Mouse (Mus musculus): ENCODE data around the gene Hoxb4. TPM values are rescaled to one million over a fixed set of nuclear protein-coding genes. Genes with fewer than 3 reads are reported as not detected.

The Hoxb4 gene
- polyA plus RNA-seq, 1 experiment from 2014 or later: 4.1 TPM

GRCm38 (mm10) chr11:96332105-96332504, 14.0 kb downstream of the Hoxb4 start:
- Histone ChIP-seq H3K9ac (replicated peaks; ENCODE audit: low read length) (peak overlapping the region; percentile 73), H3K4me1 (ENCODE audit: insufficient read depth, low read length) (peaks cover 99% of the 10 kb centered on the region), H3K36me3 (ENCODE audit: insufficient read depth, low read length) (0 out of 2 replicates have a peak, but pooled peaks cover 5% of the 10 kb centered on the region), H3K4me2 (replicated peaks; ENCODE audit: low read depth, low read length) (peak overlapping the region; percentile 59), H3K27ac (ENCODE audit: low read length) (peak overlapping the region; percentile 99), H3K4me3 (ENCODE audit: low read length) (peak overlapping the region; percentile 50), H3K9me3 (ENCODE audit: low read length) (no peaks in the 10 kb centered on the region), H3K27me3 (ENCODE audit: insufficient read depth, low read length) (no peaks in the 10 kb centered on the region)
- peak; percentile 9; the same call in 1 of the 2 replicates for ATAC-seq (ENCODE audit: low FRiP score, low TSS enrichment)
- 6% methylated on average over 8 of the region's 8 CpGs for WGBS

DNA sequence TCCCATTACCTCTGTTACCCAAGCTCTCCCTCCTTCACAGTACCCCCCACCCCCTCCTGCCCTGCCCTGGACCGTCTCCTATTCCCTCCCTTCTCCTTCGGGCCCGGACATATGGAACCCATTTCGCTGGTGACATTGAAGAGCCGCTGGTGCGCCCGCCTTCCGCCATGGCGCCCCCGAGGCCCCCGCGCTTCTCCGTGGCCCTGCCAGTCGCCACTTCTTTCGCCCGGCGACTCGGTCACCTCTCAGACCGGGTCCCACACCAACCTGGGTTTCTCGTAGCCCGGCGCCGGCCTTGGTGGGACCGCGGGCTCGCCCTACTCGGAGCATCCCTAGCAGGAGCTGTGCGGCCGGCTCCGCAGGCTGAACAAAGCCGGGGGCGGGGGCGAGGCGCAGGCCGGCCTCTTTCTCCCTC, 14.6 kb downstream of the Hoxb4 start:
- 4% methylated on average over 35 of the region's 35 CpGs for WGBS
- H3K27me3 ChIP-seq (ENCODE audit: insufficient read depth, low read length): no peaks in the 10 kb centered on the region
- H3K9ac ChIP-seq (replicated peaks; ENCODE audit: low read length): peak overlapping the region; percentile 73
- 0 out of 2 replicates have a peak, but pooled peaks cover 5% of the 10 kb centered on the region for H3K36me3 ChIP-seq (ENCODE audit: insufficient read depth, low read length)
- peak overlapping the region; percentile 59 for H3K4me2 ChIP-seq (replicated peaks; ENCODE audit: low read depth, low read length)
- H3K27ac ChIP-seq (ENCODE audit: low read length): peak overlapping the region; percentile 99
- H3K4me1 ChIP-seq (ENCODE audit: insufficient read depth, low read length): peaks cover 99% of the 10 kb centered on the region
- no peaks in the 10 kb centered on the region for H3K9me3 ChIP-seq (ENCODE audit: low read length)
- ATAC-seq (ENCODE audit: low FRiP score, low TSS enrichment): peak; percentile 58
- H3K4me3 ChIP-seq (ENCODE audit: low read length): peak overlapping the region; percentile 50

DNA sequence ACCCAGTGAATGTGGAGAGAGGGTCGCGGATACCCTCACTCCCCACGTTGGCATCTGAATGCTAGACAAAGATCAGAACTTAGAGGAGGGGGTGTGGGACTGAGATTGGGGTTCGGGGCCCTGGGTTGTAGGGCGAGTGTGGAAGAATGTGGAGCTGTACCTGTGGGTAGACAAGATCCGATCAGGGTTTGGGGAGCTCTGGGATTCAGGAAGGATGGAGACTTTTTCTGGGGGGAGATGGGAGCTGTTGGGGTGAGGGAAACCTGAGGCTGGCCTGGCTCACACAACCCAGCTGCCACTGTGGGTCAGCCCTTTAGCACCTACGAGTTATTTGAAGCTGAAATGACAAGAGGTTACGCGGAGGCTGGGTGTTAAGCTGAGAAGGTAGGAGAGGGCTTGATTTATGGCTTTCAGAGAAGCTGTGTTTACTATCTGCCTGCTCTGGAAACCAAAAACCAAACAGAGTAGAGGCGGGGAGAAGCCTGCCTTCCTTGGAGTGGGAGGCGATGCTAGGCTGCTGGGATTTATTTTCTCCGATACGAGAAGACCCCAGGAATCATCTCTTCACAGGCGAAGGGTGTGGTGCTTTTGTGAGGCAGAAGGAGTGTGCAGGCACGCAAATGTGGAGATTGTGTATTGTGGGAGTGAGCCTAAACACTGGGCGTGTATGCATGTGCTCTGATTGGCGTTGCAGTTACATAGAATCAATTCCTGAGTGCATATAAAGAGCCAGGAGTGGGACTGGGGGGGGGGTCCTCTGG, 15.4 kb downstream of the Hoxb4 start:
- H3K4me3 ChIP-seq (ENCODE audit: low read length): peak overlapping the region; percentile 50
- H3K4me2 ChIP-seq (replicated peaks; ENCODE audit: low read depth, low read length): peak overlapping the region; percentile 59
- H3K9ac ChIP-seq (replicated peaks; ENCODE audit: low read length): peak overlapping the region; percentile 73
- peak; percentile 52 for ATAC-seq (ENCODE audit: low FRiP score, low TSS enrichment)
- peaks cover 7% of the 10 kb centered on the region; the same call in 1 of the 2 replicates for H3K36me3 ChIP-seq (ENCODE audit: insufficient read depth, low read length)
- peak overlapping the region; percentile 99 for H3K27ac ChIP-seq (ENCODE audit: low read length)
- 15% methylated on average over 17 of the region's 17 CpGs for WGBS
- peaks cover 99% of the 10 kb centered on the region for H3K4me1 ChIP-seq (ENCODE audit: insufficient read depth, low read length)
- H3K9me3 ChIP-seq (ENCODE audit: low read length): no peaks in the 10 kb centered on the region
- no peaks in the 10 kb centered on the region for H3K27me3 ChIP-seq (ENCODE audit: insufficient read depth, low read length)

GRCm38 (mm10) chr11:96334002-96334364, 15.9 kb downstream of the Hoxb4 start:
- Histone ChIP-seq H3K4me1 (ENCODE audit: insufficient read depth, low read length) (peaks cover 99% of the 10 kb centered on the region), H3K4me2 (replicated peaks; ENCODE audit: low read depth, low read length) (peak overlapping the region; percentile 59), H3K27ac (ENCODE audit: low read length) (peak overlapping the region; percentile 99), H3K4me3 (ENCODE audit: low read length) (peak overlapping the region; percentile 50), H3K9me3 (ENCODE audit: low read length) (no peaks in the 10 kb centered on the region), H3K36me3 (ENCODE audit: insufficient read depth, low read length) (peaks cover 7% of the 10 kb centered on the region; the same call in 1 of the 2 replicates), H3K9ac (replicated peaks; ENCODE audit: low read length) (peak overlapping the region; percentile 73), H3K27me3 (ENCODE audit: insufficient read depth, low read length) (no peaks in the 10 kb centered on the region)
- ATAC-seq (ENCODE audit: low FRiP score, low TSS enrichment): no peak
- 11% methylated on average over 2 of the region's 2 CpGs for WGBS

GRCm38 (mm10) chr11:96334998-96335397, 16.9 kb downstream of the Hoxb4 start:
- Histone ChIP-seq H3K27ac (ENCODE audit: low read length) (peak overlapping the region; percentile 99), H3K4me3 (ENCODE audit: low read length) (peak overlapping the region; percentile 50; the same call in 1 of the 2 replicates), H3K9me3 (ENCODE audit: low read length) (no peaks in the 10 kb centered on the region), H3K36me3 (ENCODE audit: insufficient read depth, low read length) (peaks cover 7% of the 10 kb centered on the region; the same call in 1 of the 2 replicates), H3K4me1 (ENCODE audit: insufficient read depth, low read length) (peaks cover 100% of the 10 kb centered on the region), H3K9ac (replicated peaks; ENCODE audit: low read length) (no peak overlapping the region; the same call in 1 of the 2 replicates), H3K4me2 (replicated peaks; ENCODE audit: low read depth, low read length) (peak overlapping the region; percentile 59), H3K27me3 (ENCODE audit: insufficient read depth, low read length) (no peaks in the 10 kb centered on the region)
- WGBS: 23% methylated on average over 3 of the region's 3 CpGs
- 0 out of 2 replicates have a peak, but pooled peaks have one; percentile 11 for ATAC-seq (ENCODE audit: low FRiP score, low TSS enrichment)

- ATAC-seq (ENCODE audit: low FRiP score, low TSS enrichment): no peak
- 10% methylated on average over 2 of the region's 2 CpGs for WGBS
- peak overlapping the region; percentile 81 for H3K9ac ChIP-seq (replicated peaks; ENCODE audit: low read length)
Observed at GRCm38 (mm10) chr11:96336597-96336996, 18.5 kb downstream of the Hoxb4 start.

DNA sequence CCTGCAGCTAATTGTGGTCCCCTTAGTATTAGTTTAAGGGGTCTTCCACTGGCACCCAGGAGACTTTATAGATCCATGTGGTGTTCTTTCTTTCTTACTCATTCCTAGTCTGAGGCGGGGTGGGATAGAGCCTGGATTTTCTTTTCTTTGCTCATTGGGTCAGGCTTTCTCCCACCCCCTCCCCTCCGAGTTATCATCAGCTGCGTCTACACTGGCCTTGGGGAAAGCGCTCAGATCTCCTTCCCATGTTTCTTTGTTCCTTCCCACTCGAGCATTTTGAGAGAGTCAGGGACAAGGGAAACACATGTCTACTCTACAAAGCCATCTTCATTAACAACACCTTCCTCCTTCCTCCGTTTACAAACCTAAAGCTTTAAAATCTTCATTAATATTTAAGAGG, 19.0 kb downstream of the Hoxb4 start:
- Histone ChIP-seq H3K27me3 (ENCODE audit: insufficient read depth, low read length) (no peaks in the 10 kb centered on the region), H3K36me3 (ENCODE audit: insufficient read depth, low read length) (peaks cover 7% of the 10 kb centered on the region; the same call in 1 of the 2 replicates), H3K4me3 (ENCODE audit: low read length) (no peak overlapping the region), H3K4me1 (ENCODE audit: insufficient read depth, low read length) (peaks cover 93% of the 10 kb centered on the region), H3K4me2 (replicated peaks; ENCODE audit: low read depth, low read length) (peak overlapping the region; percentile 10; the same call in 1 of the 2 replicates), H3K9ac (replicated peaks; ENCODE audit: low read length) (peak overlapping the region; percentile 81; the same call in 1 of the 2 replicates), H3K9me3 (ENCODE audit: low read length) (no peaks in the 10 kb centered on the region), H3K27ac (ENCODE audit: low read length) (peak overlapping the region; percentile 99)
- 32% methylated on average over 6 of the region's 6 CpGs for WGBS
- no peak for ATAC-seq (ENCODE audit: low FRiP score, low TSS enrichment)

More at GRCm38 (mm10) chr11:96336597-96336996, 18.5 kb downstream of the Hoxb4 start:
- Histone ChIP-seq H3K4me2 (replicated peaks; ENCODE audit: low read depth, low read length) (peak overlapping the region; percentile 10; the same call in 1 of the 2 replicates), H3K27ac (ENCODE audit: low read length) (peak overlapping the region; percentile 99), H3K9me3 (ENCODE audit: low read length) (no peaks in the 10 kb centered on the region), H3K4me1 (ENCODE audit: insufficient read depth, low read length) (peaks cover 95% of the 10 kb centered on the region), H3K4me3 (ENCODE audit: low read length) (no peak overlapping the region), H3K27me3 (ENCODE audit: insufficient read depth, low read length) (no peaks in the 10 kb centered on the region), H3K36me3 (ENCODE audit: insufficient read depth, low read length) (peaks cover 7% of the 10 kb centered on the region; the same call in 1 of the 2 replicates)

DNA sequence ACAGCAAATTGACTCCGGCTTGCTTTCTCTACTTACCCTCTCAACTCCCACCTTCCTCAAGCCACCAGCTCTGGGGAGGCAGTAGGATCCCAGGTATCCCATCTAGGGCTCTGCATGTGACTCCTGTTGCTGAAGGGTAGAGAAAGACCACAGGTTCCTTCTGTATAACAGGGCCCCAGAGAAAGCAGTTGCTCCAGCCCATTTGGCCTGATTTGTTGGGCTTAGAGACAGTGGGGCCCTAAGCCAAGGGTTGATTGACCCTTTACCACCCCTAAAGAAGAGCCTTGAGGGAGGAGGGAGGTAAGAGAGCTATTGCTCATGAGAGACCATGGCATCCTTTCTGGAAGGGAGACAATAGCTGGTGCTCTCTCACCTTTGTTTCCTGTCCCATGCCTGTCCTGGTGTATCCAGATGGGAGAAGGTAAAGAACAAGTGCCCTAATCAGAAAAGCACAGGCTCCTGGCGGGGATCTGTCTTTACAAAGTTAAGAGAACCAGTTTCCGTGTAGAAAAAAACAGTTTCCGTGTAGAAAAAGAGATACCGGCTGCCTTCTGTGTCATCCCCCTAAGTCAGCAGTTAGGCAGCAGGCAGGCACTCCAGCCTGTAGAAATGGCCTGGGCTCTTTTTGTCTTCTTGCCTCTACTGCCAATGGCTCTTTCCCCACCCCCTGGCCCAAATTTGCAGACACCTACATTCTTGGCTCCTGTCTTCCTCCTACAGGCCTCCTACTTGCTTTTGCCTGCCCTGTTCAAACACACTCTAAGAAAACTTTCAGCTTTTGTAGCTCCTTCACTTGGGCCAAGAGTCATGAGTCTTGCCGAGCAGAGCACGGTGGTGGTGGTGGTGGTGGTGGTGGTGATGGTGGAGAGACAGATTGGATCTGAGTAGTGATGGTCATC, 21.1 kb downstream of the Hoxb4 start:
- Histone ChIP-seq H3K9ac (replicated peaks; ENCODE audit: low read length) (peak overlapping the region; percentile 81), H3K36me3 (ENCODE audit: insufficient read depth, low read length) (peaks cover 16% of the 10 kb centered on the region), H3K27me3 (ENCODE audit: insufficient read depth, low read length) (no peaks in the 10 kb centered on the region), H3K27ac (ENCODE audit: low read length) (peak overlapping the region; percentile 99), H3K4me2 (replicated peaks; ENCODE audit: low read depth, low read length) (peak overlapping the region; percentile 90), H3K9me3 (ENCODE audit: low read length) (no peaks in the 10 kb centered on the region), H3K4me3 (ENCODE audit: low read length) (no peak overlapping the region), H3K4me1 (ENCODE audit: insufficient read depth, low read length) (peaks cover 93% of the 10 kb centered on the region)
- no peak for ATAC-seq (ENCODE audit: low FRiP score, low TSS enrichment)
- WGBS: 35% methylated on average over 7 of the region's 7 CpGs

GRCm38 (mm10) chr11:96340698-96341365, 22.8 kb downstream of the Hoxb4 start:
- under 1% methylated on average over 28 of the region's 36 CpGs for WGBS
- H3K27me3 ChIP-seq (ENCODE audit: insufficient read depth, low read length): no peaks in the 10 kb centered on the region
- no peaks in the 10 kb centered on the region for H3K9me3 ChIP-seq (ENCODE audit: low read length)
- H3K9ac ChIP-seq (replicated peaks; ENCODE audit: low read length): peak overlapping the region; percentile 81
- H3K4me1 ChIP-seq (ENCODE audit: insufficient read depth, low read length): peaks cover 93% of the 10 kb centered on the region
- H3K4me2 ChIP-seq (replicated peaks; ENCODE audit: low read depth, low read length): peak overlapping the region; percentile 90
- ATAC-seq (ENCODE audit: low FRiP score, low TSS enrichment): peak; percentile 65
- peaks cover 21% of the 10 kb centered on the region for H3K36me3 ChIP-seq (ENCODE audit: insufficient read depth, low read length)
- H3K4me3 ChIP-seq (ENCODE audit: low read length): peak overlapping the region; percentile 43
- peak overlapping the region; percentile 99 for H3K27ac ChIP-seq (ENCODE audit: low read length)

Data from kidney, embryonic 16.5 days (tissue).